Mouse (Mus musculus): ENCODE data around the gene Kcng3.

Kcng3 gene

DNA sequence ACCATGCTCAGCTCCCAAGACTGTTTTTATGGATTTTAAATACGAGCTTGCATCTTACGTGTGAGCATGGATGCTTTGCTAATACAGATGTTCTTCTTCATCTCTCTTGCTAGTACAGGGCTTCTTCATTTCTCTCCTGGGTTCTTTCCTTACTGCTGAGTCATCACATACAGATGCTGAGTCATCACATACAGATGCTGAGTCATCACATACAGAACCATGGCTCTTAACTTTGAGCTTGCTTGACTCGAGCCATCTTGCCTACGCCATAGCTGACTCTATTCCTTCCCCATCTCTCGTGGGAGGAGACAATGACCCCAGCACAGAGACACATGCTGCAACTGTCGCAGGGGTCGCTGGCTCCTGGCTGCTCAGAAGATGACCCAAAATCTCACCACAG, 76.7 kb downstream of the Kcng3 start:
- DNase-seq (ENCODE audit: low spot score) = no peak

DNA sequence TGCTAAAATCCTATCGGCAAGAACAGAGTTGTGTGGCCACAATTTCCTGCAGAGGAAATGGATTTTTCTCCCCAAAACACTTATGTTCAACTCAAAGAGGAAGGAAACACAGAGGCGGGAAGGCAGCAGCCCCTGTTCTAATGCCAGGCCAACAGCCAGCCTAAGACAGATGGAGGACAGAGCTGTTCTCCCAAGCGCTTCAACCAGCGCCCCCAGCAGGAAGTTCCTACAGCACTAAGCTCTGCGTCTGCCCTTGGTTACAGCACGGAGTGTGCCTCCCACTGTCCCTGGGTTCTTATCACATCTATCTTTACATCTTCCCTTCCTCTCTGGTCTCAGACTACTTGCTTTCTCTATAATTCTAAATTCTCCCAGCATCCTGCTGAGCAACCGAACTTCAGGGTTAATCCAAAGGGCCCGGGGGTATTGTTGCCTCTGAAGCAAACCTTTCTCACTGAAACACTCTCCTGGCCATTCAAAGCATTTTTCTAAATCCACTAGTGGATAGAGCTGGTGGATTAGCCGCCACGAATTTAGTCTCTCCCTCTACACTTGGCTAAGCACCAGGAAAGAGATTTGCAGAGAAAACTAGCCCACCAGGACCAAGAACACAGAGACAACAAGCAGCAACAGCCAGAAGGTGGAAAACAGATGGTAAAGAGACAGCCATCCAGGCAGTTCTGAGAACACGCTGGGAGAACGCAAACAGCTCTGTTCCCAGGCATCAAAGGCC, 83.0 kb downstream of the Kcng3 start:
- DNase-seq (ENCODE audit: low spot score) = no peak

DNA sequence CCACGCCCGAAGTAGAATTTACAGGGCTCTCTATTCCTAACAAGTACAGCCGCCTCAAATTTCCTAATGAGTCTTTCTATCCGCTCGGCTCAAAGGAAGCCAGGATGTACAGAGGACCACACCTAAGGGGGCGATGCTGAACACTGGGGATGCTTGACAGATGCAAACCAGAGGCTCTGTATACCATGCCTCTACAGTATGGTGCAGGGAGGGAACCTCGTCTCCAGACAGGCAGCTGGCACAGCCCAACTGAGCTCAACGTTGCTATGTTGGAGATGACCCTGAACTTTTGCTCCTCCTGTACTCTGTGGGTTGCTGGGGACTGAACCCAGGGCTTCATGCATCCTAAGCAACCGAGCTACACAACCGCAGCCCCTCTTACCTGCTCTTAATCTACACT, 84.5 kb downstream of the Kcng3 start:
- no peak for DNase-seq (ENCODE audit: low spot score)

DNA sequence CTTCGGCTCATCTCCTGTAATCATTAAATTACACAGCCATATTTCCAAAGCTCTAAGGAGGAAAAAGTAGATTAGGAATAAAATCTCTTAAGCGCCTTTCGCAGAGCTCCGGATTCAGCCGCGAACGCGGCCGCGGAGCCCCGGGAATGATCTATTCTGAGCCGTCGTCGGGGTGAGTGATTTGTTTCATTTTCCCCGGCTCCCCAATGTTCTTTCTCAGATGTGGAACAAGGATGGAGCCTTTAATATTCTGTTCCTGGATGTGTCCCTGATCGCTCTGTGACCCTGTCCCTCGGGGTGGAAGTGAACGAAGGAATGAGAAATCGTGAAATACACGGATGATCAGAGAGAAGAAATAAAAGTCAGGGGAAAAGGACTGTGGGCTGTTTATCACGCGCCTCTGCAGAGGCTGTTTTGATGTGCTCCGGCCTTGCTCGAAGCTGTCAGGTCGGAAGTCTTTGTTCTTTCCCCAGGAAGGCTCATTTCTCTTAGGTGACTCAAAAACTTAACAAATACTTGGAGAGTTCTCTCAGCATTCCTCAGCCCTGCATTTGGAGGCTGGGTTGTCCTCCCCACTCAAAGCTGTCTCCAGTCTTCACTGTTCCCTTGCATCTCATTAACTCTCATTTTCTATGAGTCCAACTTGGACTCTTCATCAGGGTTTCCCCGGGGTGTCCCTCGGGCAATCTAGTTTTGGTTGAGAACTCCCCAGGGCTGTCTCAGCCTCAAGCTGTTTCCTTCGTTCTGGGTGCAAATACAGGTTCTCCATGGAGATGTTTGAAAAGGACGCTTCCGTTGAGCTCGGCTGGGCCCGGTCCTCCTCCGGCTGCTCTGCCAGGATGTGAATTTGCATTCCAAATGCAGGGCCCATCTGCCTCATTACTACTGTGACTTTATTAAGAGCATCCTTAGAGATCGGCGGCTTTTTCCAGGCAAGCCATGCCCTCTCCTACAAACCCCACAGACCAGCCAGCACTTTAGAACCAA, 85.6 kb downstream of the Kcng3 start:
- no peak for DNase-seq (ENCODE audit: low spot score)

DNA sequence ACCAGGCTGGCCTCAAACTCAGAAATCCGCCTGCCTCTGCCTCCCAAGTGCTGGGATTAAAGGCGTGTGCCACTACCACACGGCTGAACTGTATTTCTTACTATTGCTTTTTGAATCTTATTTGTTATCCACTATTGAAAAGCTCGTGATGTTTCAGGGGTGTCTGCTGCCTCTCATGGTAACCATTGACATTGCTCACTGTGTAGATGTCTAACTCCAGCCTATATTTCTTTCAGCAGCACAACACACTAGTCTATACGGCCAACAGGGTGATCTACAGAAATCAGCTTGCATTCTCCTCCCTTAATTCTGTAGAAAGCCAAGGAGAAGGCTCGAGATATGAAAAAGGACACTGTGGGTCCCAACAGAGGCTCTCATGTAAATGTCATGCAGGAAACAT, 86.4 kb downstream of the Kcng3 start:
- no peak for DNase-seq (ENCODE audit: low spot score)

DNA sequence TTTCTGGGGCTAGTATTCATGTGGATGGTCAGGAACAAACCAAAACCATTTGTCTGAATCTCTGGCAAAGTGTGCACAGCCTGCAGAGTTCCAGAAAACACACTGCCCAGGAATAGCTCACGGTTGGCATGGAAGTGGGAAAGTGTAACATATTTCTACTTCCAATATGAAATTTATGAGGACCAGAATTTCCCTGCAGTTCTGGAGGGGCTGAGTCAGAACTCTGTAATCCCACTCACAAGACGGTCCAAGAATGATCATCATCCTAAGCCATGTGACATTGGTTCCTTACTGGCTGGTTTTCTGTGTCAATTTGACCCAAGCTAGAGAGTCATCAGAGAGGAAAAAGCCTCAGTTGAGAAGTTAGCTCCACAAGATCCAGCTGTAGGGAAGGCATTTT, 89.3 kb downstream of the Kcng3 start:
- no peak for DNase-seq (ENCODE audit: low spot score)

DNA sequence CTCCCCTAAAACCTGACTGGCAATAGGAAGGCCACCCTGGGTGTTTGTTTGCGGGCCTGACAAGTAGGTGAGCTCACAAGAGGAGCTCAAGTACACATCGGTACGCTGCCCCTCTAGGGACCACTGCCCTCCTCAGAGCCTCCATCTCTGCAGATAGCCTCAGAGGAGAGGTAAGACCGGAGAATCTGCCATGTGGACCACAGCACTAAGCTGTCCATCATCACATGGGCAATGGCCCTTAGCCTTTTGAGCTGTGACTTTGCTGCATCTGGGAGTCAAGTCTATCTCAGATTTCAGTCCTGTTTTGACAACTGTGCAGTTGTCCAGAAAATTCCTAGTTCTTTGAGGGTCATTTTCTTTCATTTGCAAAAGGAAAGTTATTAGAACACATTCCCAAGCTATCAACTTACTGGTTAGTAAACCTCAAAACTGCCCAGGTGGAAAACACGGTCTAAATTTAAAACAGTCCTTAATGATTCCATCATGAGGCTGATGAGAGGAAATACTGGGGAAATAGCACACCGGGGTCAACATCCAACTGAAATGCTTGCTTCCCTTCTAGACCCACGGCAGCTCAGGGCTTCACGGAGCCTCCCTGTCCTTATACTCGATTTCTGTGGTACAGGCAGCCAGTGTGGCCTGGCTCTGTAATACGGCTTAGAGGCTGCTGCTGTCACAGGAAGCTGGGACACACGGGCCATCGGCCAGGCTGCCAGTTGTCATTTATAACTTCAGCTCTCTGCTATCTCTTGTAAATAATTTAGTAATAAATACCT, 92.2 kb downstream of the Kcng3 start:
- DNase-seq (ENCODE audit: low spot score) = no peak

DNA sequence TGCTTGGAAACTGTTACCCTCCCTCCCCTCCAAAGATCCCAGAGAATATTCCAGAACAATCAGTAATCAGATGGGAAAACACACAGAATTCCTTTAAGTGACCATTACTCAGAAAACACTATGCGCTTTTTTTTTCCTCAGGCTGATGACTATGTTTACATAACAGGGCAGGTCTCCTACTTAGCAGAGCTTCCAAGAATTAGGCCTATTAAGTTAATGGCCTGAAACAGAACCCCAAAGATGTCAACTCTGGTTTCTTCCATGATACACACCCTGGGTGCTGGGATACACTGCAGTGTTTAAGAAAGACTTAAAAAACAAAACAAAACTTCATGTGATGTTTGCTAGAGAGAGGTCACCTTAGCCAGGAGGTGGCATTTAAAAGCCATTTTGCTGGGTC, 93.0 kb downstream of the Kcng3 start:
- no peak for DNase-seq (ENCODE audit: low spot score)

DNA sequence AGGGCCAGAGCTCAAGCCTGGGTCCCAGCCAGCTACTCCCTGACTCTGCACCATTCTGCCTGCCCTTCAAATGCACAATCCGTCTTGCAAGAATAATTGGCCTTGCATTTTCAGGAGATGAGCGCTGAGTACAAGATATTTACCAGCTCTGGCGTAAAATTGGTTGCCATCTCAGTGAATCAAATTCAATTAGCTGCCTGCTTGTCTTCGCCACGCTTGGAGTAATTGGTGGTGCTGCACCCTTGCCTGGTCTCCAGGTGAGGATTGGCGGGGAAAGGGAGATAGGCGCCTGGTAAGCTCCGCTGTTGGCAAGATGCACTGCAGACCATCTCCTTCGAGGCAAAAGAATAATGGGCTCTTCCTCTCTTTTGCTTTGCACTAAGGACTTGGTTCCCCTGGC, 93.6 kb downstream of the Kcng3 start:
- DNase-seq (ENCODE audit: low spot score) = no peak
